Mouse (Mus musculus) thymus, postnatal 25 days (tissue): ENCODE measurements around the gene Pon2.

ENCODE experiments used
- DNase-seq: peaks from one replicate; pipeline ENCODE4 v3.0.0; 2022

Pon2 gene

DNA sequence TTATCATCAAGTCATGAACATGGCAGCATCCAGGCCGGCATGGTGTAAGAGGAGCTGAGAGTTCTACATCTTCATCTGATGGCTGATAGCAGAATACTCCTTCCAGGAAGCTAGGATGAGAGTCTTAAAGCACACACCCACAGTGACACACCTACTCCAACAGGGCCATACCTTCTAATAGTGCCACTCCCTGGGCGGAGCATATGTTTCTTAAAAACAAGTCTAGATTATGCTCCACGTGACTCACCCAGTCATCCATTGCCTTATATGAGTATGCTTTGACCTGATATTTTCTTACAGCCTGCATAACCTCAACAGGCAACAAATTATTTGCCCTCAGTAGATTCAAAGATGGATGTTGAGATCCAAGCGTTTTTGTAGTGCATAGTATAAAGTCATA is 80.1 kb downstream of the Pon2 start:
- DNase-seq = no peak
